Comparison of ENCODE assay signal across 32 mouse cellular contexts in genomic region chr19:11698342-11698741, GRCm38 (mm10). TPM values are rescaled to one million over a fixed set of nuclear protein-coding genes. Genes with fewer than 3 reads are reported as not detected.
DNase-seq lines count a peak whose midpoint lies in the region; ATAC-seq and TF ChIP-seq lines count a peak whose summit lies in the region.
"Had no signal": no experiment of that assay in that cellular context is flagged by ENCODE, and none has a peak within 500 bp of the region (broad histone marks: within the 10 kb centered on the region; RNA-seq: fewer than 3 reads in every experiment).

No protein-coding gene starts in this region.

- H3K36me3 ChIP-seq in CH12.LX (replicated peaks in 1 of 2; ENCODE audit: control insufficient read depth in 1 of 2, insufficient read depth in 1 of 2, low read length in 1 of 2): no peaks in the 10 kb centered on the region
- H3K36me3 ChIP-seq in splenic B cell, adult 2 months (ENCODE audit: control insufficient read depth, insufficient read depth, low read length, poor library complexity, severe bottlenecking): no peaks in the 10 kb centered on the region
- H3K36me3 ChIP-seq in forebrain, embryonic 12.5 days (replicated peaks): no peaks in the 10 kb centered on the region
- H3K36me3 ChIP-seq: forebrain, embryonic 10.5 days; G1E; heart, embryonic 13.5 days; hindbrain, embryonic 12.5 days; hindbrain, embryonic 15.5 days had no signal

- H3K4me3 ChIP-seq in CH12.LX (replicated peaks in 1 of 3; ENCODE audit: low read depth in 2 of 3, low read length in 2 of 3, poor library complexity in 1 of 3): no peak overlapping the region
- H3K4me3 ChIP-seq in forebrain, embryonic 12.5 days (replicated peaks): no peak overlapping the region
- H3K4me3 ChIP-seq: forebrain, embryonic 10.5 days; gastrocnemius, adult 2 months; heart, embryonic 13.5 days; hindbrain, embryonic 12.5 days; hindbrain, embryonic 15.5 days had no signal

- TF ChIP-seq EP300 in CH12.LX (IDR thresholded peaks at IDR 0.05; ENCODE audit: low read length): peak; percentile 48; the same call in 1 of the 2 replicates

- TF ChIP-seq RAD21 in CH12.LX (IDR thresholded peaks at IDR 0.05; ENCODE audit: low read depth, low read length): no peak

- 95% methylated on average over 6 of the region's 6 CpGs for WGBS in forebrain, embryonic 12.5 days

- peak; percentile 84 for ATAC-seq in megakaryocyte, adult 5-6 weeks (ENCODE audit: poor library complexity, severe bottlenecking)
- ATAC-seq in forebrain, embryonic 12.5 days (ENCODE audit: low FRiP score): no peak
- ATAC-seq: forebrain, embryonic 14.5 days; forebrain, postnatal 0 days; Patski had no signal

- in situ Hi-C loops in CH12.LX (cut with MboI; ENCODE audit: low pct_ligation_motif_present, low pct_unique_long_range_greater_than_20kb, low sequenced_read_pairs): loop anchor here (10.0 kb wide), 1 partner anchor 84 kb away; no protein-coding TSS in a partner anchor

- DNase-seq in A20 (ENCODE audit: low read depth, low spot score) (peak; percentile 9), CH12.LX (ENCODE audit: extremely low read depth) (peak; percentile 24)
- peak; percentile 29 for DNase-seq in splenic B cell, adult 2 months (ENCODE audit: low read depth, low spot score)
- DNase-seq in kidney, adult 8-10 months: no peak
- DNase-seq: adrenal gland, postnatal 10 days; cerebellum, adult 11 months; cerebellum, adult 2 months; cerebellum, postnatal 10 days; cerebellum, postnatal 36 days; forebrain, postnatal 0 days; gastrocnemius, adult 2 months; gastrocnemius, postnatal 14 days; heart, postnatal 14 days; heart, postnatal 4 days had no signal

- H3K9me3 ChIP-seq in CH12.LX (replicated peaks; ENCODE audit: low read length): no peaks in the 10 kb centered on the region
- H3K9me3 ChIP-seq in forebrain, embryonic 12.5 days: no peaks in the 10 kb centered on the region
- H3K9me3 ChIP-seq: forebrain, embryonic 10.5 days; G1E; heart, embryonic 13.5 days; hindbrain, embryonic 12.5 days; hindbrain, embryonic 15.5 days had no signal

- no peak overlapping the region for H3K9ac ChIP-seq in CH12.LX (ENCODE audit: insufficient read depth, low read depth)
- H3K9ac ChIP-seq in forebrain, embryonic 12.5 days: no peak overlapping the region
- H3K9ac ChIP-seq: forebrain, postnatal 0 days; heart, embryonic 13.5 days; hindbrain, embryonic 12.5 days; hindbrain, embryonic 15.5 days had no signal

- dilution Hi-C loops in CH12.LX (cut with MboI; ENCODE audit: extremely low pct_ligation_motif_present, extremely low pct_unique_long_range_greater_than_20kb, low sequenced_read_pairs): no loop called here

- TF ChIP-seq POLR2A in CH12.LX (IDR thresholded peaks at IDR 0.05; ENCODE audit: low read depth, low read length): no peak

- H3K27me3 ChIP-seq in CH12.LX (replicated peaks): no peaks in the 10 kb centered on the region
- no peaks in the 10 kb centered on the region for H3K27me3 ChIP-seq in splenic B cell, adult 2 months (ENCODE audit: control insufficient read depth, insufficient read depth, low read length, poor library complexity, severe bottlenecking)
- no peaks in the 10 kb centered on the region for H3K27me3 ChIP-seq in forebrain, embryonic 12.5 days
- H3K27me3 ChIP-seq: heart, embryonic 13.5 days; hindbrain, embryonic 12.5 days; hindbrain, embryonic 15.5 days; Patski had no signal

- no peak overlapping the region for H3K27ac ChIP-seq in CH12.LX (ENCODE audit: insufficient read depth, low read depth)
- H3K27ac ChIP-seq in forebrain, embryonic 12.5 days: no peak overlapping the region
- H3K27ac ChIP-seq: forebrain, embryonic 10.5 days; gastrocnemius, adult 2 months; heart, embryonic 13.5 days; hindbrain, embryonic 12.5 days; hindbrain, embryonic 15.5 days had no signal

- peaks cover 3 to 19% of the 10 kb centered on the region in 2 experiments; a peak in 3 of 4 replicates for H3K4me1 ChIP-seq in CH12.LX (ENCODE audit: control insufficient read depth in 1 of 2, insufficient read depth in 2 of 2)
- H3K4me1 ChIP-seq in forebrain, embryonic 12.5 days: no peaks in the 10 kb centered on the region
- H3K4me1 ChIP-seq: forebrain, embryonic 10.5 days; heart, embryonic 13.5 days; hindbrain, embryonic 12.5 days; hindbrain, embryonic 15.5 days had no signal

- no peak for TF ChIP-seq CTCF in CH12.LX (conservative IDR thresholded peaks at IDR 0.05 in 1 of 2, IDR thresholded peaks at IDR 0.05 in 1 of 2; ENCODE audit: low read depth in 2 of 2, low read length in 2 of 2)

- no peaks in the 10 kb centered on the region for H3K79me2 ChIP-seq in CH12.LX (replicated peaks; ENCODE audit: control insufficient read depth, extremely low read depth, insufficient read depth, poor library complexity, severe bottlenecking)

- peak overlapping the region; percentile 51 for H3K4me2 ChIP-seq in CH12.LX (ENCODE audit: insufficient read depth, low read depth, poor library complexity, severe bottlenecking)
- no peak overlapping the region for H3K4me2 ChIP-seq in forebrain, embryonic 12.5 days
- H3K4me2 ChIP-seq: heart, embryonic 13.5 days; hindbrain, embryonic 12.5 days; hindbrain, embryonic 15.5 days had no signal

TF ChIP-seq in CH12.LX, 34 proteins besides CTCF, POLR2A, EP300 and RAD21:
- TF ChIP-seq USF2 (conservative IDR thresholded peaks at IDR 0.05; ENCODE audit: low read depth, low read length) (no peak), TBP (conservative IDR thresholded peaks at IDR 0.05; ENCODE audit: low read depth, low read length) (0 out of 2 replicates have a peak, but pooled peaks have one; percentile 15), GABPA (IDR thresholded peaks at IDR 0.05; ENCODE audit: insufficient replicate concordance, low read depth, low read length) (no peak)

RNA-seq across cellular contexts. Expression of gene Oosp3, which starts 1.5 kb away (rescaled TPM):
- total RNA-seq in CH12.LX (2012; rRNA removed) (not detected in 2 replicates), CH12.LX (2014; rRNA removed) (not detected in 2 replicates)
- polyA plus RNA-seq in CH12.LX (2012; ENCODE audit: insufficient read length, low read depth): not detected in 2 replicates
- total RNA-seq in megakaryocyte, adult 5-6 weeks (2015): not detected in 2 replicates
- not detected in 2 replicates for total RNA-seq in megakaryocyte, adult 5-6 weeks (2017)
- not detected in 2 replicates for polyA plus RNA-seq in forebrain, embryonic 12.5 days (2016; fragmentation: Nextera tagmentation; extraction: Ambion mirVana)
- total RNA-seq: adrenal gland, adult 18-20 months; adrenal gland, postnatal 10 days; adrenal gland, postnatal 4 days; forebrain, postnatal 0 days; G1E; gastrocnemius, adult 2 months; gastrocnemius, postnatal 14 days; gastrocnemius, postnatal 4 days; heart, adult 18-20 months; heart, postnatal 14 days; heart, postnatal 4 days had no signal
- polyA plus RNA-seq: cerebellum, adult 2 months; embryonic facial prominence, embryonic 11.5 days; embryonic facial prominence, embryonic 14.5 days; forebrain, embryonic 10.5 days; forebrain, embryonic 14.5 days; forebrain, postnatal 0 days; frontal cortex, adult 2 months; G1E; heart, embryonic 13.5 days; heart, embryonic 16.5 days; hindbrain, embryonic 12.5 days; hindbrain, embryonic 15.5 days; intestine, embryonic 14.5 days; Patski had no signal

RNA-seq across cellular contexts. Expression of gene Oosp1, which starts 7.4 kb away (rescaled TPM):
- total RNA-seq in CH12.LX (2012; rRNA removed): 43.9 and 49.5 TPM in 2 replicates
- 116 and 125 TPM in 2 replicates for total RNA-seq in CH12.LX (2014; rRNA removed)
- 45.9 and 58.6 TPM in 2 replicates for polyA plus RNA-seq in CH12.LX (2012; ENCODE audit: insufficient read length, low read depth)
- 0.16 and 0.67 TPM in 2 replicates for total RNA-seq in megakaryocyte, adult 5-6 weeks (2015)
- total RNA-seq in megakaryocyte, adult 5-6 weeks (2017): 1.1 TPM in 1 of 2 replicates, not detected in the other
- polyA plus RNA-seq in forebrain, embryonic 12.5 days (2016; fragmentation: Nextera tagmentation; extraction: Ambion mirVana): not detected in 2 replicates
- total RNA-seq: forebrain, postnatal 0 days; gastrocnemius, adult 2 months; gastrocnemius, postnatal 14 days; gastrocnemius, postnatal 4 days; heart, adult 18-20 months; heart, postnatal 14 days; heart, postnatal 4 days had no signal
- polyA plus RNA-seq: cerebellum, adult 2 months; embryonic facial prominence, embryonic 11.5 days; embryonic facial prominence, embryonic 14.5 days; forebrain, embryonic 10.5 days; forebrain, embryonic 14.5 days; forebrain, postnatal 0 days; frontal cortex, adult 2 months; G1E; heart, embryonic 13.5 days; heart, embryonic 16.5 days; hindbrain, embryonic 12.5 days; hindbrain, embryonic 15.5 days; intestine, embryonic 14.5 days; Patski had no signal

RNA-seq across cellular contexts. Expression of gene Oosp2, which starts 38.0 kb away (rescaled TPM):
- total RNA-seq in CH12.LX (2012; rRNA removed): 2.6 and 2.7 TPM in 2 replicates
- 8.1 and 14.1 TPM in 2 replicates for total RNA-seq in CH12.LX (2014; rRNA removed)
- 5.1 and 5.2 TPM in 2 replicates for polyA plus RNA-seq in CH12.LX (2012; ENCODE audit: insufficient read length, low read depth)
- 0.51 TPM in 1 of 2 replicates, not detected in the other for total RNA-seq in megakaryocyte, adult 5-6 weeks (2015)
- not detected in 2 replicates for total RNA-seq in megakaryocyte, adult 5-6 weeks (2017)
- polyA plus RNA-seq in forebrain, embryonic 12.5 days (2016; fragmentation: Nextera tagmentation; extraction: Ambion mirVana): not detected in 2 replicates
- total RNA-seq: adrenal gland, postnatal 10 days; adrenal gland, postnatal 4 days; forebrain, postnatal 0 days; G1E; gastrocnemius, adult 2 months; gastrocnemius, postnatal 14 days; gastrocnemius, postnatal 4 days; heart, adult 18-20 months; heart, postnatal 14 days; heart, postnatal 4 days had no signal
- polyA plus RNA-seq: cerebellum, adult 2 months; embryonic facial prominence, embryonic 11.5 days; embryonic facial prominence, embryonic 14.5 days; forebrain, embryonic 10.5 days; forebrain, embryonic 14.5 days; forebrain, postnatal 0 days; frontal cortex, adult 2 months; G1E; heart, embryonic 13.5 days; heart, embryonic 16.5 days; hindbrain, embryonic 12.5 days; hindbrain, embryonic 15.5 days; intestine, embryonic 14.5 days; Patski had no signal

RNA-seq across cellular contexts. Expression of gene Gif, which starts 49.0 kb away (rescaled TPM):
- total RNA-seq in CH12.LX (2012; rRNA removed) (0.08 and 0.21 TPM in 2 replicates), CH12.LX (2014; rRNA removed) (0.20 and 0.28 TPM in 2 replicates)
- polyA plus RNA-seq in CH12.LX (2012; ENCODE audit: insufficient read length, low read depth): 0.24 and 0.26 TPM in 2 replicates
- not detected in 2 replicates for total RNA-seq in megakaryocyte, adult 5-6 weeks (2015)
- not detected in 2 replicates for total RNA-seq in megakaryocyte, adult 5-6 weeks (2017)
- polyA plus RNA-seq in forebrain, embryonic 12.5 days (2016; fragmentation: Nextera tagmentation; extraction: Ambion mirVana): not detected in 2 replicates
- total RNA-seq: adrenal gland, adult 18-20 months; adrenal gland, postnatal 10 days; adrenal gland, postnatal 4 days; forebrain, postnatal 0 days; G1E; gastrocnemius, adult 2 months; gastrocnemius, postnatal 14 days; gastrocnemius, postnatal 4 days; heart, adult 18-20 months; heart, postnatal 14 days; heart, postnatal 4 days had no signal
- polyA plus RNA-seq: cerebellum, adult 2 months; embryonic facial prominence, embryonic 11.5 days; embryonic facial prominence, embryonic 14.5 days; forebrain, embryonic 10.5 days; forebrain, embryonic 14.5 days; forebrain, postnatal 0 days; frontal cortex, adult 2 months; G1E; heart, embryonic 13.5 days; heart, embryonic 16.5 days; hindbrain, embryonic 12.5 days; hindbrain, embryonic 15.5 days; intestine, embryonic 14.5 days had no signal

RNA-seq across cellular contexts. Expression of gene Ms4a3, which starts 57.7 kb away (rescaled TPM):
- 0.34 and 0.59 TPM in 2 replicates for total RNA-seq in CH12.LX (2012; rRNA removed)
- total RNA-seq in CH12.LX (2014; rRNA removed): 0.63 and 0.70 TPM in 2 replicates
- 0.51 and 0.91 TPM in 2 replicates for polyA plus RNA-seq in CH12.LX (2012; ENCODE audit: insufficient read length, low read depth)
- 42.5 and 48.3 TPM in 2 replicates for total RNA-seq in megakaryocyte, adult 5-6 weeks (2015)
- 29.5 and 38.1 TPM in 2 replicates for total RNA-seq in megakaryocyte, adult 5-6 weeks (2017)
- polyA plus RNA-seq in forebrain, embryonic 12.5 days (2016; fragmentation: Nextera tagmentation; extraction: Ambion mirVana): not detected in 2 replicates
- total RNA-seq: adrenal gland, adult 18-20 months; forebrain, postnatal 0 days; G1E; gastrocnemius, adult 2 months; gastrocnemius, postnatal 14 days; gastrocnemius, postnatal 4 days; heart, adult 18-20 months; heart, postnatal 14 days; heart, postnatal 4 days had no signal
- polyA plus RNA-seq: cerebellum, adult 2 months; forebrain, embryonic 10.5 days; forebrain, embryonic 14.5 days; forebrain, postnatal 0 days; frontal cortex, adult 2 months; G1E; hindbrain, embryonic 12.5 days; hindbrain, embryonic 15.5 days; intestine, embryonic 14.5 days had no signal

Comparison
In these comparisons a context has a peak if more than half of its experiments do, and no peak if none do; other contexts are left out.
1. DNase-seq: peak in A20 (single experiment), CH12.LX (single experiment) and splenic B cell, adult 2 months (single experiment); none in kidney, adult 8-10 months (0 of 2).
2. RNA of gene Oosp1, which starts 7.4 kb away (total RNA-seq): 43.9 to 125 TPM in CH12.LX; 0.16 to 1.1 TPM in megakaryocyte, adult 5-6 weeks; every median in the first group is over 10 times any median in the second.